ENCODE assay signal across 8 mouse cellular contexts in the genomic region with DNA sequence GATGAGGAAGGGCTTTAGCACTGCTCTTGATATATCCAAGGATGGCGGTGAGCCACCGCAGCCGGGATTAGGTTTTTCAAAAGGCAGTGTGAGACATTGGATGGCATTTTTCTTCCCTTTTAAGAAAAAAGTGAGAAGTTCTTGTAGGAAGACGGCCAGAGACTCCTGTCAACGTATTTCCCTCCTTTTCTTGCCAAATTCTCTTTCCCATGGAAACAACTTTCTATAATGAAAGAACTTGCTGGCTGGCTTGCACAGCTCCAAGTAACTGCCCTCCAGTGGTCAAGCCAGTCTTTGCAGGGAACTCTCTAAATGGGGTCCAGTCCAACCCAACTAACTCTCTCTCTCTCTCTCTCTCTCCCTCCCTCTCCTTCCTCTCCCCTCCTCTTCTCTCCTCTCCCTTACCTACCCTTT. TPM values are rescaled to one million over a fixed set of nuclear protein-coding genes. Genes with fewer than 3 reads are reported as not detected.
DNase-seq lines count a peak whose midpoint lies in the region.

No protein-coding gene starts in this region.

- peak; percentile 26 for DNase-seq in cerebellum, adult 11 months
- no peak for DNase-seq in cerebellum, adult 9-10 months
- peak; percentile 72 for DNase-seq in R1 (ENCODE audit: low read depth, low spot score)
- peak; percentile 71 for DNase-seq in embryo, embryonic 11 days
- peak; percentile 48 for DNase-seq in heart, adult 8-10 months (ENCODE audit: low spot score)
- peak; percentile 52 to 69 for DNase-seq in layer of hippocampus, postnatal 10 days (ENCODE audit: low spot score in 2 of 2)
- DNase-seq in lung, postnatal 10 days = peak; percentile 85
- DNase-seq in skeletal muscle tissue, adult 2 months (ENCODE audit: low read depth, low spot score) = peak; percentile 17

RNA-seq across cellular contexts. Expression of gene St7, which starts 3.6 kb away (rescaled TPM):
- total RNA-seq in heart, adult 8-10 months (2022) = 10 to 100 TPM; 14.4 to 19.0 (median 16.0) TPM
- 10 to 100 TPM; 42.6 to 44.5 TPM for total RNA-seq in layer of hippocampus, postnatal 10 days (2021)
